In genomic region chr15:99071988-99072387, GRCm38 (mm10) we compare ENCODE assay signal across 31 mouse cellular contexts. TPM values are rescaled to one million over a fixed set of nuclear protein-coding genes. Genes with fewer than 3 reads are reported as not detected.
A peak's percentile ranks its signal among the peaks of the same experiment; 100 is the strongest.
DNase-seq lines count a peak whose midpoint lies in the region; ATAC-seq and TF ChIP-seq lines count a peak whose summit lies in the region.
"Had no signal": no experiment of that assay in that cellular context is flagged by ENCODE, and none has a peak within 500 bp of the region (broad histone marks: within the 10 kb centered on the region; RNA-seq: fewer than 3 reads in every experiment).

No protein-coding gene starts in this region.

- no peak overlapping the region for H3K27ac ChIP-seq in gastrocnemius, adult 2 months
- H3K27ac ChIP-seq in layer of hippocampus, adult 2 months, result no peak overlapping the region
- no peak overlapping the region for H3K27ac ChIP-seq in midbrain, postnatal 0 days (ENCODE audit: low read depth, low read length)
- no peak overlapping the region for H3K27ac ChIP-seq in midbrain, embryonic 14.5 days (replicated peaks; ENCODE audit: low read depth, low read length)
- H3K27ac ChIP-seq in stomach, postnatal 0 days (replicated peaks), result no peak overlapping the region
- H3K27ac ChIP-seq: forebrain, embryonic 15.5 days; kidney, embryonic 15.5 days; limb, embryonic 12.5 days; liver, embryonic 12.5 days; midbrain, embryonic 10.5 days; neural tube, embryonic 12.5 days had no signal

- H3K4me2 ChIP-seq in midbrain, postnatal 0 days (ENCODE audit: low read depth, low read length, poor library complexity, severe bottlenecking), result no peak overlapping the region
- H3K4me2 ChIP-seq in midbrain, embryonic 14.5 days (ENCODE audit: low read length), result no peak overlapping the region
- H3K4me2 ChIP-seq in stomach, postnatal 0 days (replicated peaks; ENCODE audit: low read depth), result no peak overlapping the region
- H3K4me2 ChIP-seq: forebrain, embryonic 15.5 days; kidney, embryonic 15.5 days; limb, embryonic 12.5 days; liver, embryonic 12.5 days; lung, embryonic 14.5 days; neural tube, embryonic 12.5 days had no signal

- TF ChIP-seq EP300 in stomach, postnatal 0 days (optimal IDR thresholded peaks at IDR 0.05), result no peak

- no peak overlapping the region for H3K9ac ChIP-seq in midbrain, postnatal 0 days (replicated peaks; ENCODE audit: low read length, poor library complexity, severe bottlenecking)
- no peak overlapping the region for H3K9ac ChIP-seq in midbrain, embryonic 14.5 days (replicated peaks; ENCODE audit: low read length)
- H3K9ac ChIP-seq in stomach, postnatal 0 days (ENCODE audit: low read length), result no peak overlapping the region
- H3K9ac ChIP-seq: forebrain, embryonic 15.5 days; kidney, embryonic 15.5 days; limb, embryonic 12.5 days; liver, embryonic 12.5 days; lung, embryonic 14.5 days; neural tube, embryonic 12.5 days had no signal

- no peaks in the 10 kb centered on the region for H3K27me3 ChIP-seq in midbrain, postnatal 0 days (ENCODE audit: insufficient read depth, low read length)
- H3K27me3 ChIP-seq in midbrain, embryonic 14.5 days (ENCODE audit: control insufficient read depth, insufficient read depth, low read length), result no peaks in the 10 kb centered on the region
- H3K27me3 ChIP-seq in stomach, postnatal 0 days (ENCODE audit: control insufficient read depth, insufficient read depth, low read length), result no peaks in the 10 kb centered on the region
- H3K27me3 ChIP-seq: forebrain, embryonic 15.5 days; neural tube, embryonic 12.5 days had no signal

- TF ChIP-seq CTCF in gastrocnemius, adult 2 months (IDR thresholded peaks at IDR 0.05), result peak; percentile 15; the same call in 1 of the 2 replicates
- peak; percentile 53 for TF ChIP-seq CTCF in layer of hippocampus, adult 2 months (conservative IDR thresholded peaks at IDR 0.05)
- peak; percentile 29; the same call in 1 of the 2 replicates for TF ChIP-seq CTCF in midbrain, postnatal 0 days (IDR thresholded peaks at IDR 0.05)
- peak; percentile 45 for TF ChIP-seq CTCF in stomach, postnatal 0 days (IDR thresholded peaks at IDR 0.05; ENCODE audit: low read depth)

- whole genome bisulfite sequencing in midbrain, postnatal 0 days, result 81% methylated on average over 1 of the region's 1 CpGs
- 86% methylated on average over 1 of the region's 1 CpGs for WGBS in midbrain, embryonic 14.5 days
- WGBS in stomach, postnatal 0 days, result 84% methylated on average over 1 of the region's 1 CpGs

- no peak for DNase-seq in gastrocnemius, adult 2 months
- no peak for DNase-seq in gastrocnemius, postnatal 25 days
- no peak for DNase-seq in layer of hippocampus, adult 2 months (ENCODE audit: low spot score in 2 of 2)
- no peak for DNase-seq in layer of hippocampus, postnatal 14 days (ENCODE audit: low spot score in 2 of 2)
- no peak for DNase-seq in midbrain, postnatal 0 days (ENCODE audit: low spot score)
- no peak for DNase-seq in midbrain, embryonic 14.5 days
- no peak for DNase-seq in stomach, postnatal 0 days (ENCODE audit: low spot score)
- DNase-seq: adrenal gland, adult 8-10 months; cerebellum, adult 8-10 months; cerebellum, postnatal 36 days; kidney, adult 18-20 months; kidney, postnatal 36 days; lung, embryonic 14.5 days; right cerebral cortex, adult 18-20 months; spleen, adult 18-20 months; thymus, adult 18-20 months; thymus, postnatal 4 days had no signal

- no peaks in the 10 kb centered on the region for H3K4me1 ChIP-seq in midbrain, postnatal 0 days (ENCODE audit: insufficient read depth, low read length)
- peaks cover 13% of the 10 kb centered on the region for H3K4me1 ChIP-seq in midbrain, embryonic 14.5 days (ENCODE audit: control insufficient read depth, insufficient read depth, low read length)
- H3K4me1 ChIP-seq in stomach, postnatal 0 days (replicated peaks; ENCODE audit: control insufficient read depth, insufficient read depth), result peaks cover 4% of the 10 kb centered on the region; the same call in 1 of the 2 replicates

- H3K36me3 ChIP-seq in midbrain, postnatal 0 days (ENCODE audit: insufficient read depth, low read length), result no peaks in the 10 kb centered on the region
- no peaks in the 10 kb centered on the region for H3K36me3 ChIP-seq in midbrain, embryonic 14.5 days (ENCODE audit: control insufficient read depth, insufficient read depth, low read length)
- no peaks in the 10 kb centered on the region for H3K36me3 ChIP-seq in stomach, postnatal 0 days (ENCODE audit: control insufficient read depth, insufficient read depth, low read length)
- H3K36me3 ChIP-seq: forebrain, embryonic 15.5 days had no signal

- H3K9me3 ChIP-seq in midbrain, postnatal 0 days (ENCODE audit: low read length), result no peaks in the 10 kb centered on the region
- no peaks in the 10 kb centered on the region for H3K9me3 ChIP-seq in midbrain, embryonic 14.5 days (ENCODE audit: control insufficient read depth, low read length)
- H3K9me3 ChIP-seq in stomach, postnatal 0 days (ENCODE audit: control insufficient read depth, low read length), result no peaks in the 10 kb centered on the region
- H3K9me3 ChIP-seq: forebrain, embryonic 15.5 days; kidney, embryonic 15.5 days; liver, embryonic 12.5 days; midbrain, embryonic 10.5 days; neural tube, embryonic 12.5 days had no signal

- no peak overlapping the region for H3K4me3 ChIP-seq in gastrocnemius, adult 2 months
- no peak overlapping the region for H3K4me3 ChIP-seq in layer of hippocampus, adult 2 months
- no peak overlapping the region for H3K4me3 ChIP-seq in midbrain, postnatal 0 days (ENCODE audit: low read depth, low read length)
- no peak overlapping the region for H3K4me3 ChIP-seq in midbrain, embryonic 14.5 days (replicated peaks; ENCODE audit: low read depth, low read length)
- H3K4me3 ChIP-seq in stomach, postnatal 0 days (ENCODE audit: low read depth, low read length), result no peak overlapping the region
- H3K4me3 ChIP-seq: forebrain, embryonic 15.5 days; kidney, embryonic 15.5 days; limb, embryonic 12.5 days; liver, embryonic 12.5 days; midbrain, embryonic 10.5 days; myocyte; neural tube, embryonic 12.5 days had no signal

- intact Hi-C loops in gastrocnemius, adult 2 months (cut with DNase I), result no loop called here

- no peak for ATAC-seq in midbrain, postnatal 0 days (ENCODE audit: low FRiP score)
- ATAC-seq in midbrain, embryonic 14.5 days (ENCODE audit: low FRiP score, low TSS enrichment), result no peak
- ATAC-seq in stomach, postnatal 0 days (ENCODE audit: low FRiP score, low TSS enrichment), result no peak
- ATAC-seq in erythroid progenitor cell, adult 5-6 weeks (replicated peaks; ENCODE audit: low FRiP score, poor library complexity, severe bottlenecking), result no peak
- ATAC-seq: forebrain, embryonic 15.5 days; liver, embryonic 12.5 days; midbrain, embryonic 16.5 days had no signal

RNA-seq across cellular contexts. Expression of gene Troap, which starts 2.4 kb away (rescaled TPM):
- total RNA-seq in gastrocnemius, adult 2 months (2021), result not detected
- under 1 TPM in 1 of 2 experiments, not detected in 1; 0.49 TPM for total RNA-seq in gastrocnemius, postnatal 25 days (2021)
- total RNA-seq in layer of hippocampus, adult 2 months (2021), result under 1 TPM; 0.36 to 0.64 TPM
- total RNA-seq in layer of hippocampus, postnatal 14 days (2021), result 1 to 10 TPM; 1.2 to 2.6 TPM
- total RNA-seq in midbrain, postnatal 0 days (2014; rRNA removed), result 1.6 and 4.1 TPM in 2 replicates
- 1.4 and 2.1 TPM in 2 replicates for polyA plus RNA-seq in midbrain, postnatal 0 days (2015; fragmentation: Nextera tagmentation; extraction: Ambion mirVana)
- polyA plus RNA-seq in midbrain, embryonic 14.5 days (2014; fragmentation: Nextera tagmentation; extraction: Ambion mirVana), result 3.9 and 4.9 TPM in 2 replicates
- 5.1 and 7.1 TPM in 2 replicates for polyA plus RNA-seq in stomach, postnatal 0 days (2015; fragmentation: Nextera tagmentation; extraction: Ambion mirVana)
- 152 and 157 TPM in 2 replicates for total RNA-seq in erythroid progenitor cell, adult 5-6 weeks (2015; ENCODE audit: low replicate concordance)
- total RNA-seq in erythroid progenitor cell, adult 5-6 weeks (2017; ENCODE audit: low replicate concordance), result 126 and 180 TPM in 2 replicates
- total RNA-seq: gastrocnemius, adult 8-10 months had no signal

RNA-seq across cellular contexts. Expression of gene C1ql4, which starts 15.6 kb away (rescaled TPM):
- total RNA-seq in gastrocnemius, adult 2 months (2021), result not detected
- total RNA-seq in gastrocnemius, postnatal 25 days (2021), result not detected
- total RNA-seq in layer of hippocampus, adult 2 months (2021), result not detected
- under 1 TPM in 1 of 2 experiments, not detected in 1; 0.44 TPM for total RNA-seq in layer of hippocampus, postnatal 14 days (2021)
- total RNA-seq in midbrain, postnatal 0 days (2014; rRNA removed), result 17.7 and 21.1 TPM in 2 replicates
- polyA plus RNA-seq in midbrain, postnatal 0 days (2015; fragmentation: Nextera tagmentation; extraction: Ambion mirVana), result 8.5 and 9.2 TPM in 2 replicates
- 13.2 and 13.7 TPM in 2 replicates for polyA plus RNA-seq in midbrain, embryonic 14.5 days (2014; fragmentation: Nextera tagmentation; extraction: Ambion mirVana)
- not detected in 2 replicates for polyA plus RNA-seq in stomach, postnatal 0 days (2015; fragmentation: Nextera tagmentation; extraction: Ambion mirVana)
- not detected in 2 replicates for total RNA-seq in erythroid progenitor cell, adult 5-6 weeks (2015; ENCODE audit: low replicate concordance)
- not detected in 2 replicates for total RNA-seq in erythroid progenitor cell, adult 5-6 weeks (2017; ENCODE audit: low replicate concordance)
- total RNA-seq: adrenal gland, adult 8-10 months; gastrocnemius, adult 8-10 months; heart, postnatal 25 days; left cerebral cortex, postnatal 14 days; megakaryocyte progenitor cell, adult 5-6 weeks had no signal
- polyA plus RNA-seq: limb, embryonic 12.5 days; lung, embryonic 14.5 days; stomach, embryonic 16.5 days had no signal

RNA-seq across cellular contexts. Expression of gene Prph, which starts 17.0 kb away (rescaled TPM):
- total RNA-seq in gastrocnemius, adult 2 months (2021), result 1 to 10 TPM in 1 of 2 experiments, under 1 TPM in 1; 0.31 to 1.2 TPM
- 1 to 10 TPM in 1 of 2 experiments, under 1 TPM in 1; 0.75 to 1.4 TPM for total RNA-seq in gastrocnemius, postnatal 25 days (2021)
- total RNA-seq in layer of hippocampus, adult 2 months (2021), result under 1 TPM; 0.67 to 0.83 TPM
- total RNA-seq in layer of hippocampus, postnatal 14 days (2021), result 1 to 10 TPM; 3.7 to 5.1 TPM
- 9.8 and 11.2 TPM in 2 replicates for total RNA-seq in midbrain, postnatal 0 days (2014; rRNA removed)
- 8.0 and 9.1 TPM in 2 replicates for polyA plus RNA-seq in midbrain, postnatal 0 days (2015; fragmentation: Nextera tagmentation; extraction: Ambion mirVana)
- 11.7 and 15.5 TPM in 2 replicates for polyA plus RNA-seq in midbrain, embryonic 14.5 days (2014; fragmentation: Nextera tagmentation; extraction: Ambion mirVana)
- 25.7 and 28.6 TPM in 2 replicates for polyA plus RNA-seq in stomach, postnatal 0 days (2015; fragmentation: Nextera tagmentation; extraction: Ambion mirVana)
- not detected in 2 replicates for total RNA-seq in erythroid progenitor cell, adult 5-6 weeks (2015; ENCODE audit: low replicate concordance)
- total RNA-seq in erythroid progenitor cell, adult 5-6 weeks (2017; ENCODE audit: low replicate concordance), result not detected in 2 replicates

RNA-seq across cellular contexts. Expression of gene Dnajc22, which starts 21.0 kb away (rescaled TPM):
- not detected for total RNA-seq in gastrocnemius, adult 2 months (2021)
- under 1 TPM in 1 of 2 experiments, not detected in 1; 0.16 TPM for total RNA-seq in gastrocnemius, postnatal 25 days (2021)
- total RNA-seq in layer of hippocampus, adult 2 months (2021), result under 1 TPM in 1 of 2 experiments, not detected in 1; 0.31 TPM
- total RNA-seq in layer of hippocampus, postnatal 14 days (2021), result under 1 TPM in 1 of 2 experiments, not detected in 1; 0.28 TPM
- total RNA-seq in midbrain, postnatal 0 days (2014; rRNA removed), result 0.61 and 0.88 TPM in 2 replicates
- 1.3 and 1.6 TPM in 2 replicates for polyA plus RNA-seq in midbrain, postnatal 0 days (2015; fragmentation: Nextera tagmentation; extraction: Ambion mirVana)
- 0.71 and 1.6 TPM in 2 replicates for polyA plus RNA-seq in midbrain, embryonic 14.5 days (2014; fragmentation: Nextera tagmentation; extraction: Ambion mirVana)
- 13.5 and 14.4 TPM in 2 replicates for polyA plus RNA-seq in stomach, postnatal 0 days (2015; fragmentation: Nextera tagmentation; extraction: Ambion mirVana)
- not detected in 2 replicates for total RNA-seq in erythroid progenitor cell, adult 5-6 weeks (2015; ENCODE audit: low replicate concordance)
- not detected in 2 replicates for total RNA-seq in erythroid progenitor cell, adult 5-6 weeks (2017; ENCODE audit: low replicate concordance)
- total RNA-seq: left cerebral cortex, postnatal 14 days; megakaryocyte progenitor cell, adult 5-6 weeks had no signal

RNA-seq across cellular contexts. Expression of gene Tuba1c, which starts 42.3 kb away (rescaled TPM):
- total RNA-seq in gastrocnemius, adult 2 months (2021), result 1 to 10 TPM; 7.1 to 7.7 TPM
- 10 to 100 TPM in 1 of 2 experiments, 1 to 10 TPM in 1; 7.1 to 10.7 TPM for total RNA-seq in gastrocnemius, postnatal 25 days (2021)
- total RNA-seq in layer of hippocampus, adult 2 months (2021), result 10 to 100 TPM; 49.6 to 51.1 TPM
- 100 to 1,000 TPM; 119 to 162 TPM for total RNA-seq in layer of hippocampus, postnatal 14 days (2021)
- total RNA-seq in midbrain, postnatal 0 days (2014; rRNA removed), result 18.2 and 22.6 TPM in 2 replicates
- 9.6 and 9.9 TPM in 2 replicates for polyA plus RNA-seq in midbrain, postnatal 0 days (2015; fragmentation: Nextera tagmentation; extraction: Ambion mirVana)
- polyA plus RNA-seq in midbrain, embryonic 14.5 days (2014; fragmentation: Nextera tagmentation; extraction: Ambion mirVana), result 13.5 and 24.8 TPM in 2 replicates
- 145 and 159 TPM in 2 replicates for polyA plus RNA-seq in stomach, postnatal 0 days (2015; fragmentation: Nextera tagmentation; extraction: Ambion mirVana)
- total RNA-seq in erythroid progenitor cell, adult 5-6 weeks (2015; ENCODE audit: low replicate concordance), result 637 and 660 TPM in 2 replicates
- total RNA-seq in erythroid progenitor cell, adult 5-6 weeks (2017; ENCODE audit: low replicate concordance), result 271 and 335 TPM in 2 replicates

Comparison
In these comparisons a context has a peak if more than half of its experiments do, and no peak if none do; other contexts are left out.
1. RNA of gene Troap, which starts 2.4 kb away (total RNA-seq): 126 to 180 TPM in erythroid progenitor cell, adult 5-6 weeks; 1.6 to 4.1 TPM in midbrain, postnatal 0 days, 1.2 to 2.6 TPM in layer of hippocampus, postnatal 14 days, 0.36 to 0.64 TPM in layer of hippocampus, adult 2 months, 0.49 TPM in gastrocnemius, postnatal 25 days and not detected in gastrocnemius, adult 2 months; every median in the first group is over 10 times any median in the second.
2. RNA of gene C1ql4, which starts 15.6 kb away (total RNA-seq): 17.7 to 21.1 TPM in midbrain, postnatal 0 days; 0.44 TPM in layer of hippocampus, postnatal 14 days, not detected in layer of hippocampus, adult 2 months, not detected in gastrocnemius, adult 2 months, not detected in gastrocnemius, postnatal 25 days and not detected in erythroid progenitor cell, adult 5-6 weeks; every median in the first group is over 10 times any median in the second.
3. Peak in every context shown above with its lines, with median percentiles within 50 percentile points of each other: CTCF ChIP-seq.